Mouse (Mus musculus): Measurements from ENCODE around the gene Rab3a.

The Rab3a gene

DNA sequence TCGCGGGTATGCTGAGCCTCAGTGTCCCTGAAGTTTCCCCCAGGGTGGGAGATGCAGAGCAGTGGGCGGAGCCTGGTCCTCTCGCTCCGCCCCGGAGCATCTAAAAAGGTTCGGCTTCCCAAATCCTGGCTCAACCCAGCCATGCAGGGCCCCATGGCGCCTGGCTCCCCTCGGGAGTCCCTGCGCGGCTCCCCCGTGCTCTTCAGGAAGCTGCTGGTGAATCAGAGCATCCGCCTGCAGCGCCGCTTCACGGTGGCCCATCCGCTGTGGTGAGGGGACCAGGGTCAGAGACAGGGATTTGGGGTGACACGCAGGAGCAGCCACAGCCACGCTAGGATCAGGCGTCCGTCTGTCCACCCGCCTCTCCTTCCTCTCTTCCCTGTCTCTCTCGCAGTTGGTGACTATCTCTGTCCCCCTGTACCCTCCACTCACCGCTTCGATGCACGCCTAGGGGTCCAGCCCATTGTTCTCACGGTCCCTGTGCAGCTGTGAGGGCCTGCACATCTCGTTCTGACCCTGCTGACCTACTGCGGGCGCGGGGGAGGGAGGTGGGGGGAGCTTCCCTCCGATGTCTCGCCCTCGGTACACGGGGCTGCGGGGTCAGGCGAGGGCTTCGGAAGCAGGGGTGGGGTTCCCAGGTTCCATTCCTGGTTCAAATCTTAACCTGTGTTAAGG is 11.4 kb upstream of the Rab3a start:
- no peak for DNase-seq

GRCm38 (mm10) chr8:70743656-70744590 is 10.6 kb upstream of the Rab3a start:
- DNase-seq: peak in 1 of 2 experiments; percentile 45

GRCm38 (mm10) chr8:70744806-70745205 is 9.7 kb upstream of the Rab3a start:
- DNase-seq: no peak

DNA sequence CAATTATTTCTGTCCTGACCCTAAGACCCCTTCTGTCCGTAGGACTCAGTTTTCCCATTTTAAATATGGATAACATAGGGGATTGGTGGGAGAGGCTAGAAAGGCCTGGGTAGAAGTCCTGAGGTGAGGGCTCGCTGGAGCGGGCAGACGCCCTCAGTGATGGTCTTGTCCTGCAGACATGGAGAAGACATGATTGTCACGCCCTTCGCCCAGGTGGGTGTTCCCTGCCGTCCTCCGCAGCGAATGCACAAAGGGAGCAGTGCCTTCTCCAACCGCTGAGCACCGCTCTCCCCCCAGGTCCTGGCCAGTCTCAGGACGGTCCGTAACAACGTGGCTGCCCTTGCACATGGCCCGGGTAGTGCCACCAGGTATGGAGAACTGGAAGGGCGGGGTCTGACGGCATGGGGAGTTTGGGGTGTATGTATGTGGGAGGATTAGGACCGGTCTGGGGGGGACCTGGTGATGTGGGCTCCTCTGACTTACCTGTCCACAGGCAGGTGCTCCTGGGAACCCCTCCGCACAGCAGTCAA is 8.7 kb upstream of the Rab3a start:
- DNase-seq: no peak

- DNase-seq: no peak
Observed at GRCm38 (mm10) chr8:70746676-70747075, 7.8 kb upstream of the Rab3a start.

GRCm38 (mm10) chr8:70747211-70747890 is 7.1 kb upstream of the Rab3a start:
- DNase-seq: no peak

- no peak for DNase-seq
Observed at GRCm38 (mm10) chr8:70748246-70749096, 6.0 kb upstream of the Rab3a start.

DNA sequence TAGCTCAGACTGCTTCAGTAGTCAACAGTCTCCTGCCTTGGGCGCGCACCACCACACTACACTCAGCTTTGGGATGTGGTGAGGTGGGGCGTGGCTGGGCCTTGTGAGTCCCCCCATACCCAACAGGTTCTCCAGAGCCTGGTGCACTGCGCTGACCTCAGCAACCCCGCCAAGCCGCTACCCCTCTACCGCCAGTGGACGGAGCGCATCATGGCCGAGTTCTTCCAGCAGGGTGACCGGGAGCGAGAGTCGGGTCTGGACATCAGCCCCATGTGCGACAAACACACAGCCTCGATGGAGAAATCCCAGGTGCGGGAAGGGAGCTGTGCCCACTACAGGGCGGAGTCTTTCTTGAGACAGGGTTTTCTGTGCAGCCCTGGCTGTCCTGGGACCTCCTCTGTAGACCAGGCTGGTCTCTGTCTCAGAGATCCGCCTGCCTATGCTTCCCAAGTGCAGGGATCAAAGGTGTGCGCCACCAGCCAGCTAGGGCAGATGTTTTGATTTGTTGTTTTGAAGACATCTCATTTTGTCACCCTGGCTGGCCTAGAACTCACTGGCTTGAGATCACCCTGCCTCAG is 5.3 kb upstream of the Rab3a start:
- no peak for DNase-seq

DNA sequence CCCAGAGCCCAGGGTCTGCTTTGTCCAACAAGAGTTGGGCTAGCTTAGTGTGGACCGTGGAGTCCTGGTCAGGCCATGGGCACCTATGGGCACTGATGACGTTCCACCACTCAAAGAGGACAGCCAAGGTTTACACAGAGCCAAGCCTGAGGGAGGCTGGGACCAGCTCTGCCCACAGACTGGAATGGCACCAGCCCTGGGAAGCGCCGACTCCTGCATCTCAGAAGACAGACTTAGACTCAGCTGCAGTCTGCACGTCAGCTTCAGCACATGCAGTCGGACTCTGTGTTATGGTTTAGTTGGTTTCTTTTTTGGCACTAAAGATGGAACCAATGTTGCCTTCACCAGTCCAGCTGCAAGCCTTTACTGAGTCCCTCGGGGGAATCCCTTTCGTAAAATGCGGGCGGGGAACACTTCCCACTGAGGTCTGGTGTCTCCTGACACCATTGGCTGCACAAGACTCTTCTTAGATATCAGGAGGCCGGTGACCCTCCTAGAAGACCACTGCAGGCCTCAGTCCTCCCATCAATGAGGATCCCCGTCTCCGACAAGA is 4.3 kb upstream of the Rab3a start:
- no peak for DNase-seq

DNA sequence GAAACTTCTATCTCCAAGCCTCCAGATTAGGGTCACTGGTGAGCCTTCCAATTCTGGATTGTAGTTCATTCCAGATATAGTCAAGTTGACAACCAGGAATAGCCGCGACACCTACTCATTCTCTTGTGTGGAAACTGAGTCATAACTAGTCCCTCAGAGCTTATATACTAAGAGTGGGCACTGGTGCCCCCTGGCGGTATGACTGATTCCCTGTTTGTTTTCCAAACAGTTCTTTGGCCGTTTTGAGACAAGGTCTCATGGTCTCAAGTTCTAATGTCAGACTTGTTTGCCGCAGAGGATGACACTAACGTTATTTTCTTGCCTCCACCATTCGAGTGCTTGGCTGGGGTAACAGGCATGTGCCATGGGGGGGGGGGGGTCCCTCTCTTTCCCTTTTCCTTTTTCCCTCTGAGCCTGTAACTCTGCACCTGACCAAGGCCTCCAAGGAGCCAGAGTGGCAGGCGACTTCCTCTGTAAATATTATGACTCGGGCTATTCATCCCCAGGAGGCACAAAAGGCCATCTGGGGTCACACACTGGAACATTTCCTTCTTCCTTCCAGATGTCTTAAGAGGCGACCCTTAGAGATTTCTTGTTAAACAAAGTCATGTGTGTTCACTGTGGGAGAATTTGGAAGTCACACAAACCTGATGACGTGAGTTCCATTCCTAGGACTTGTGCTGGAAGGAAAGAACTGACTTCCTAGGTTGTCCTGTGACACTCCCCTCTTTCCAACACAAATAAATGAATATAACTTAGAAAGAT is 2.3 kb upstream of the Rab3a start:
- DNase-seq: peak; percentile 70 to 80

DNA sequence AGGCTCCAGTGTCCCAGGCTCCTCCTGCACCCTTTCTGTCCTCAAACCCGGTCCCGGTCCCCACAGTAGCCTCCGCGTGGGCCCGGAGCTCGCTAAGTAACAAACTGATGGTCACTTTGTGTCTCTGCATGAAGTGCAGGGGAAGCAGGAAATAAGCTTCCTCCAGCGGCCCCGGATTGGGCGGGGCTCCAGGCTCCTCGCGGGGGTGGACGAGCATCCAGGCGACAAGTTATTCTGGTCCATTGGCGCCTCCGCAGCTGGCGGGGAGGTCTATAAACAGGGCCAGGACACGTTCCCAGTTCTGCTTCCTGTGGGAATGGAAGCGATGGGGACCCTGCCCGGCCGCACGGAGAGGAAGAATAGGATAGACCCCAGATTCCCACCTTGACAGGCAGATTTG is 1.3 kb upstream of the Rab3a start:
- peak; percentile 51 to 61 for DNase-seq

DNA sequence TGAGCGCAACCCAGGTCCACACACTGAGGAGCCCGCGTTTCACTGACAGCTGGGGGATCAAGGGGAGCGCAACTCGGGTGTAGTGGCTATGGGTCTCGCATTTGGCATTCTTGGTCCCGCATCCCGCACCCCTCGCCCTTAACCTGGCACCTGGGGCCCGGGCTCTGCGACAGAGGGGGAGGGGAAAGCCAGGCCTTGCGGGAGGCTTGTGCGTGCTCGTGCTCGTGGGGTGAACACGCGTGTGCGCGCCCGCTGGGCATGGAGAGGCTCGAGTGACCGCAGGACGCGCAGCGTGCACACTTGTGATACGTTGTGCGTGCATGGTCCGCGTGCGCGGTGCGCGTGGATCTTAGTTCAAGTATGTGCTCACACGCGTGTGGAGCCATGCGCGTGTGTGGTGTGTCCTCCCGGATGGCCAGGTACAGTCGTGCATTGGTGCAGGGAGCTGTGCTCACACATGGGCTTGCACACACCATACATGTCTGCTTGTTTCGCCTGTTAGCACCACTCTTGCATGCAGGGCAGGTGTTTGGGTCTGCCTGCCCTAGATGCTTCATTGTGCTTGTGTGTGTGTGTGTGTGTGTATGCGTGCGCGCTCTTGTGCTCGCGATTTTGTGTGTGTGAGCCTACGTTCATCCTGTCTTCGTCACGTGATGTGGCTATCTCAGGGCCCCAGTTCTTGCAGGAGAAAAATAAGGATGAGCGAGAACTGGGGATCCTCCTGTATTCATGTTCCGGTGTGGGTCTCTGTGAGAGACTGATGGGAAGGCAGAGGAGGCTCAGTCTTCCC is 587 bp downstream of the Rab3a start:
- peak; percentile 84 to 87 for DNase-seq

DNA sequence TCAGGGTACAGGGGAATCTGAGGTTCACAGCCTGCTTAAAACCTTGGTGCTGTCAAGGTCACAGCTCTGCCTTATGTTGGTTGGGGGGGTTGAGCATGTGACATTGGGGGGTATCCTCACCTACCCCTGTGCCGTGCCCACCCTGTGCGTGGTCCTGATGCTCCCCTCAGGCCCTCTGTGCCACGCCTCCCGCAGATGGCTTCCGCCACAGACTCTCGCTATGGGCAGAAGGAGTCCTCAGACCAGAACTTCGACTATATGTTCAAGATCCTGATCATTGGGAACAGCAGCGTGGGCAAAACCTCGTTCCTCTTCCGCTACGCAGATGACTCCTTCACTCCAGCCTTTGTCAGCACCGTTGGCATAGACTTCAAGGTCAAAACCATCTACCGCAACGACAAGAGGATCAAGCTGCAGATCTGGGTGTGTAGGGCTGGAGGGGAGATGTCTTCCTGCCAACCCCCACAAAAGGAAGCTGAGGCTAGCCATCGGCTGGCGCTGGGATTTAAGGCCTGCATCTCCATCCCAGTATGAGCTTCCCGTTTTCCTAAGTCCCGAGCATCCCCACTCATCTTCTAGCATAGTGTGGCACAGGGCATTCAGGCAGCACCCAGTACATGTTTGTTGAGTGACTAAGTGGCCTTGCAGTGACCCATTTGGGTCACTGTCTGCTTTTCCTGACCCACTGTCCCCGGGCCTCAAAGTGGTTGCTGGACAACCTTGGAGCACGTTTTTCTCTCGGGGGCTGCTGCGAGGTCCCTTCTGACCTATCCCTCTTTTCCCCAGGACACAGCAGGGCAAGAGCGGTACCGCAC is 1.4 kb downstream of the Rab3a start:
- DNase-seq: peak; percentile 23 to 35

- peak in 1 of 2 experiments; percentile 8 for DNase-seq
Observed at GRCm38 (mm10) chr8:70756476-70757040, 2.1 kb downstream of the Rab3a start.

DNA sequence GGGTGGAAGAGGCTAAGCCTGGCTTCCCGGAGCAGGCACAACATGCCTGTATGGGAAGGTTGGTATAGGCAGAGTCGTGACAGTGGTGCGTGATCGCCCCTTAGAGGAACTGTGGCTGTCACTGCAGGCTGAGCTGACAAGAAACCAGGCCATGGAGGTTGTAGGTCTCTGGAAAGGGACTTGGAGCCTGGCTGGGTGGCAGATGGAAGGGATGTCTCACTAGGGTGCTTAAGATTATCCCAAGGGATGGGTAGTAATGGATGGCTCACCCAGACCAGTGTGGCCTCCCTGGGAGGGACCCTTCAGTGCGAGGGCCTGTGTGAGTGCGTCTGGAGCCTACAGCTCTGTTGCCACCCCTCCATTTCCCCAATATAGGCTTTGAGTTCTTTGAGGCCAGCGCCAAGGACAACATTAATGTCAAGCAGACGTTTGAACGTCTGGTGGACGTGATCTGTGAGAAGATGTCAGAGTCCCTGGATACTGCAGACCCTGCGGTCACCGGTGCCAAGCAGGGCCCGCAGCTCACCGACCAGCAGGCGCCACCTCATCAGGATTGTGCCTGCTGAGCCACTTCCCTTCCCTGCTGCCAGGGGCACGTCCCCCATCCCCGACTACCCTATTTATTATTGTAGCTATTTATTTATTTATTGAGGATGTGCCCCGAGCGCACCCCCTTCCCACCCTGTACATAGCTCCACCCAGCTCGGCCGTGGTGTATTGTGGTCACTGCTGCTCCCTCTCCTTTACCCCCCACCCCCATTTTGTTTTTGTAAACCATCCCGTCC is 3.2 kb downstream of the Rab3a start:
- DNase-seq: peak; percentile 30 to 46

- DNase-seq: peak; percentile 15 to 19
Observed at GRCm38 (mm10) chr8:70758308-70758615, 3.8 kb downstream of the Rab3a start.

GRCm38 (mm10) chr8:70758616-70759561 is 4.4 kb downstream of the Rab3a start:
- peak; percentile 36 to 46 for DNase-seq
